Mouse (Mus musculus): ENCODE results near the gene Cog1. TPM values are rescaled to one million over a fixed set of nuclear protein-coding genes. Genes with fewer than 3 reads are reported as not detected.

Cog1 gene
- polyA plus RNA-seq, 1 experiment from 2014 or later = 37.6 TPM

GRCm38 (mm10) chr11:113690506-113690905, 41.5 kb downstream of the Cog1 start:
- WGBS = 90% methylated on average over 12 of the region's 12 CpGs
- Histone ChIP-seq H3K4me1 (peaks cover 15% of the 10 kb centered on the region), H3K27me3 (no peaks in the 10 kb centered on the region), H3K36me3 (peaks cover 66% of the 10 kb centered on the region), H3K4me3 (no peak overlapping the region), H3K9me3 (no peaks in the 10 kb centered on the region), H3K27ac (replicated peaks) (no peak overlapping the region), H3K9ac (replicated peaks) (no peak overlapping the region), H3K4me2 (replicated peaks) (no peak overlapping the region)
- no peak for ATAC-seq (replicated peaks)

GRCm38 (mm10) chr11:113691318-113691717, 42.3 kb downstream of the Cog1 start:
- Histone ChIP-seq H3K36me3 (peaks cover 70% of the 10 kb centered on the region), H3K9me3 (no peaks in the 10 kb centered on the region)

GRCm38 (mm10) chr11:113691851-113692250, 42.9 kb downstream of the Cog1 start:
- H3K27me3 ChIP-seq = no peaks in the 10 kb centered on the region
- H3K9me3 ChIP-seq = no peaks in the 10 kb centered on the region
- ATAC-seq (replicated peaks) = no peak
- H3K36me3 ChIP-seq = peaks cover 75% of the 10 kb centered on the region
- no peak overlapping the region for H3K4me3 ChIP-seq
- no peak overlapping the region for H3K9ac ChIP-seq (replicated peaks)
- peaks cover 3% of the 10 kb centered on the region for H3K4me1 ChIP-seq
- no peak overlapping the region for H3K4me2 ChIP-seq (replicated peaks)
- 67% methylated on average over 3 of the region's 3 CpGs for WGBS
- no peak overlapping the region for H3K27ac ChIP-seq (replicated peaks)

More at GRCm38 (mm10) chr11:113691318-113691717, 42.3 kb downstream of the Cog1 start:
- Histone ChIP-seq H3K4me3 (no peak overlapping the region), H3K4me1 (peaks cover 8% of the 10 kb centered on the region), H3K27me3 (no peaks in the 10 kb centered on the region), H3K9ac (replicated peaks) (no peak overlapping the region), H3K4me2 (replicated peaks) (no peak overlapping the region), H3K27ac (replicated peaks) (no peak overlapping the region)
- 87% methylated on average over 5 of the region's 5 CpGs for WGBS
- no peak for ATAC-seq (replicated peaks)

- H3K9ac ChIP-seq (replicated peaks) = no peak overlapping the region
- peaks cover 40% of the 10 kb centered on the region for H3K36me3 ChIP-seq
- no peaks in the 10 kb centered on the region for H3K27me3 ChIP-seq
- WGBS = 30% methylated on average over 5 of the region's 5 CpGs
- no peak overlapping the region for H3K4me2 ChIP-seq (replicated peaks)
- no peak for ATAC-seq (replicated peaks)
- no peak overlapping the region for H3K27ac ChIP-seq (replicated peaks)
- no peaks in the 10 kb centered on the region for H3K9me3 ChIP-seq
- H3K4me1 ChIP-seq = no peaks in the 10 kb centered on the region
- H3K4me3 ChIP-seq = no peak overlapping the region
Observed at GRCm38 (mm10) chr11:113697571-113697970, 48.6 kb downstream of the Cog1 start.

GRCm38 (mm10) chr11:113698013-113698545, 49.1 kb downstream of the Cog1 start:
- no peaks in the 10 kb centered on the region for H3K27me3 ChIP-seq
- no peak overlapping the region for H3K9ac ChIP-seq (replicated peaks)
- 72% methylated on average over 12 of the region's 12 CpGs for WGBS
- no peak overlapping the region for H3K4me3 ChIP-seq
- no peaks in the 10 kb centered on the region for H3K9me3 ChIP-seq
- no peak overlapping the region for H3K4me2 ChIP-seq (replicated peaks)
- ATAC-seq (replicated peaks) = no peak
- no peaks in the 10 kb centered on the region for H3K4me1 ChIP-seq
- H3K36me3 ChIP-seq = peaks cover 34% of the 10 kb centered on the region
- H3K27ac ChIP-seq (replicated peaks) = no peak overlapping the region

- H3K9me3 ChIP-seq = no peaks in the 10 kb centered on the region
- H3K27ac ChIP-seq (replicated peaks) = no peak overlapping the region
- 90% methylated on average over 7 of the region's 7 CpGs for whole genome bisulfite sequencing
- no peak overlapping the region for H3K4me2 ChIP-seq (replicated peaks)
- ATAC-seq (replicated peaks) = no peak
- H3K27me3 ChIP-seq = no peaks in the 10 kb centered on the region
- H3K9ac ChIP-seq (replicated peaks) = no peak overlapping the region
- no peaks in the 10 kb centered on the region for H3K4me1 ChIP-seq
- no peak overlapping the region for H3K4me3 ChIP-seq
- H3K36me3 ChIP-seq = peaks cover 20% of the 10 kb centered on the region
Observed at GRCm38 (mm10) chr11:113699643-113700042, 50.7 kb downstream of the Cog1 start.

GRCm38 (mm10) chr11:113703758-113704157, 54.8 kb downstream of the Cog1 start:
- Histone ChIP-seq H3K36me3 (no peaks in the 10 kb centered on the region), H3K4me2 (replicated peaks) (no peak overlapping the region), H3K4me3 (no peak overlapping the region), H3K27me3 (no peaks in the 10 kb centered on the region), H3K9me3 (no peaks in the 10 kb centered on the region), H3K27ac (replicated peaks) (no peak overlapping the region), H3K9ac (replicated peaks) (no peak overlapping the region), H3K4me1 (no peaks in the 10 kb centered on the region)
- ATAC-seq (replicated peaks) = peak; percentile 76
- 30% methylated on average over 5 of the region's 5 CpGs for WGBS

GRCm38 (mm10) chr11:113705966-113706652, 57.1 kb downstream of the Cog1 start:
- Histone ChIP-seq H3K27ac (replicated peaks) (no peak overlapping the region), H3K4me1 (peaks cover 17% of the 10 kb centered on the region), H3K9me3 (no peaks in the 10 kb centered on the region), H3K27me3 (no peaks in the 10 kb centered on the region), H3K36me3 (no peaks in the 10 kb centered on the region), H3K9ac (replicated peaks) (no peak overlapping the region), H3K4me3 (no peak overlapping the region), H3K4me2 (replicated peaks) (no peak overlapping the region)
- no peak for ATAC-seq (replicated peaks)
- WGBS = 88% methylated on average over 15 of the region's 15 CpGs

- WGBS = 54% methylated on average over 19 of the region's 19 CpGs
- H3K4me3 ChIP-seq = no peak overlapping the region
- no peak for ATAC-seq (replicated peaks)
- no peak overlapping the region for H3K4me2 ChIP-seq (replicated peaks)
- H3K27me3 ChIP-seq = no peaks in the 10 kb centered on the region
- H3K9me3 ChIP-seq = no peaks in the 10 kb centered on the region
- H3K9ac ChIP-seq (replicated peaks) = no peak overlapping the region
- no peaks in the 10 kb centered on the region for H3K36me3 ChIP-seq
- H3K27ac ChIP-seq (replicated peaks) = no peak overlapping the region
- H3K4me1 ChIP-seq = peaks cover 17% of the 10 kb centered on the region
Observed at GRCm38 (mm10) chr11:113708629-113709213, 59.8 kb downstream of the Cog1 start.

GRCm38 (mm10) chr11:113709272-113709671, 60.3 kb downstream of the Cog1 start:
- H3K4me2 ChIP-seq (replicated peaks) = no peak overlapping the region
- no peak overlapping the region for H3K27ac ChIP-seq (replicated peaks)
- 12% methylated on average over 15 of the region's 15 CpGs for WGBS
- no peak for ATAC-seq (replicated peaks)
- H3K9me3 ChIP-seq = no peaks in the 10 kb centered on the region
- H3K9ac ChIP-seq (replicated peaks) = no peak overlapping the region
- no peak overlapping the region for H3K4me3 ChIP-seq
- H3K27me3 ChIP-seq = no peaks in the 10 kb centered on the region
- H3K36me3 ChIP-seq = no peaks in the 10 kb centered on the region
- H3K4me1 ChIP-seq = peaks cover 17% of the 10 kb centered on the region

GRCm38 (mm10) chr11:113709731-113710256, 60.8 kb downstream of the Cog1 start, which contains the start of gene Cpsf4l:
Gene Cpsf4l, minus strand, starts transcription at chr11:113710017.
- no peak within 1 kb of the TSS for H3K9ac ChIP-seq (replicated peaks)
- ATAC-seq (replicated peaks) = 0 out of 2 replicates have a peak, but pooled peaks have one; percentile 26
- H3K4me2 ChIP-seq (replicated peaks) = no peak within 1 kb of the TSS
- H3K27ac ChIP-seq (replicated peaks) = peak within 1 kb of the TSS; percentile 47; the same call in 1 of the 2 replicates
- 2% methylated on average over 11 of the region's 11 CpGs for WGBS
- no peaks in the 10 kb centered on the region for H3K36me3 ChIP-seq
- peaks cover 17% of the 10 kb centered on the region for H3K4me1 ChIP-seq
- no peaks in the 10 kb centered on the region for H3K9me3 ChIP-seq
- H3K4me3 ChIP-seq = no peak within 1 kb of the TSS
- no peaks in the 10 kb centered on the region for H3K27me3 ChIP-seq

- Histone ChIP-seq H3K27ac (replicated peaks) (peak overlapping the region; percentile 47; the same call in 1 of the 2 replicates), H3K4me1 (peaks cover 17% of the 10 kb centered on the region), H3K4me2 (replicated peaks) (no peak overlapping the region), H3K9me3 (no peaks in the 10 kb centered on the region), H3K36me3 (no peaks in the 10 kb centered on the region), H3K9ac (replicated peaks) (no peak overlapping the region), H3K4me3 (no peak overlapping the region), H3K27me3 (no peaks in the 10 kb centered on the region)
- ATAC-seq (replicated peaks) = peak; percentile 53
- under 1% methylated on average over 10 of the region's 10 CpGs for WGBS
Observed at GRCm38 (mm10) chr11:113710257-113710777, 61.3 kb downstream of the Cog1 start.
